Mouse (Mus musculus) olfactory bulb, adult 2 months (tissue): ENCODE data around the gene Pttg1.

Experiments used
- CTCF ChIP-seq: fragments of 200-500 bp; IDR thresholded peaks from 2 replicates; pipeline ENCODE4 v1.5.1; 2012; ENCODE audit warnings: low read depth, mild to moderate bottlenecking, low read length, moderate library complexity; ENCODE audit not compliant: insufficient read depth
- POLR2A ChIP-seq: fragments of 200-500 bp; IDR thresholded peaks from 2 replicates; pipeline ENCODE4 v1.6.1; 2012; ENCODE audit warnings: mild to moderate bottlenecking, low read depth, low read length, moderate library complexity; ENCODE audit not compliant: insufficient read depth

GRCm38 (mm10) chr11:43451322-43451721 is 25.3 kb upstream of the Pttg1 start:
- TF ChIP-seq CTCF (no peak), POLR2A (no peak)
